Mouse (Mus musculus) erythroblast, embryonic 14.5 days (primary cell): ENCODE results near the gene 1110059G10Rik. TPM values are rescaled to one million over a fixed set of nuclear protein-coding genes. Genes with fewer than 3 reads are reported as not detected.

Experiments used
- H3K27me3 ChIP-seq: 2 replicates; pipeline ENCODE4 v1.6.1; 2012; ENCODE audit warnings: inconsistent platforms; ENCODE audit not compliant: control insufficient read depth
- H3K36me3 ChIP-seq: 2 replicates; pipeline ENCODE4 v1.6.1; 2012; ENCODE audit warnings: mild to moderate bottlenecking, inconsistent platforms; ENCODE audit not compliant: control insufficient read depth
- H3K4me1 ChIP-seq: 2 replicates; pipeline ENCODE4 v1.6.1; 2012; ENCODE audit warnings: inconsistent platforms; ENCODE audit not compliant: control insufficient read depth
- H3K4me3 ChIP-seq: replicated peaks from 2 replicates; pipeline ENCODE3; 2012; ENCODE audit warnings: moderate library complexity, mild to moderate bottlenecking, inconsistent platforms
- H3K9me3 ChIP-seq: 2 replicates; pipeline ENCODE4 v1.6.1; 2012; ENCODE audit warnings: low read length, inconsistent platforms, mixed read lengths; ENCODE audit not compliant: control insufficient read depth
- GATA1 ChIP-seq: IDR thresholded peaks from 2 replicates; pipeline ENCODE4 v1.6.1; 2012; ENCODE audit warnings: low read length, inconsistent platforms, mixed read lengths
- TAL1 ChIP-seq: IDR thresholded peaks from 3 replicates; pipeline ENCODE4 v1.6.1; 2012; ENCODE audit warnings: low read length, inconsistent platforms, mixed read lengths
- polyA plus RNA-seq: library from polyadenylated mRNA; stranded (reverse); fragments of >175 nt; gene quantifications from 2 replicates; pipeline ENCODE4 v1.2.3, GENCODE M21; 2012

Gene 1110059G10Rik
- 0.46 and 0.77 TPM in 2 replicates for polyA plus RNA-seq

GRCm38 (mm10) chr9:122950643-122951475 lies at the start of gene 1110059G10Rik, which contains the start of gene Kif15:
Gene 1110059G10Rik (minus strand): TSS chr9:122951000.
Gene Kif15 (plus strand): TSS chr9:122951046.
- peaks cover 30% of the 10 kb centered on the region for H3K4me1 ChIP-seq
- no peak for TF ChIP-seq GATA1
- no peak for TF ChIP-seq TAL1
- peak within 1 kb of the TSS; percentile 90 for H3K4me3 ChIP-seq
- H3K36me3 ChIP-seq, result peaks cover 63% of the 10 kb centered on the region
- no peaks in the 10 kb centered on the region for H3K27me3 ChIP-seq
- H3K9me3 ChIP-seq, result no peaks in the 10 kb centered on the region

- TF ChIP-seq TAL1 (no peak), GATA1 (no peak)
- H3K4me3 ChIP-seq, result no peak overlapping the region
- H3K27me3 ChIP-seq, result no peaks in the 10 kb centered on the region
- H3K36me3 ChIP-seq, result peaks cover 99% of the 10 kb centered on the region
- H3K9me3 ChIP-seq, result no peaks in the 10 kb centered on the region
- no peaks in the 10 kb centered on the region for H3K4me1 ChIP-seq
Observed at GRCm38 (mm10) chr9:122999193-122999586, 48.4 kb upstream of the 1110059G10Rik start.

- TF ChIP-seq TAL1 (no peak), GATA1 (no peak)
- Histone ChIP-seq H3K9me3 (no peaks in the 10 kb centered on the region), H3K4me3 (no peak overlapping the region), H3K4me1 (no peaks in the 10 kb centered on the region), H3K36me3 (peaks cover 99% of the 10 kb centered on the region), H3K27me3 (no peaks in the 10 kb centered on the region)
Observed at GRCm38 (mm10) chr9:122998406-122999192, 47.8 kb upstream of the 1110059G10Rik start.

DNA sequence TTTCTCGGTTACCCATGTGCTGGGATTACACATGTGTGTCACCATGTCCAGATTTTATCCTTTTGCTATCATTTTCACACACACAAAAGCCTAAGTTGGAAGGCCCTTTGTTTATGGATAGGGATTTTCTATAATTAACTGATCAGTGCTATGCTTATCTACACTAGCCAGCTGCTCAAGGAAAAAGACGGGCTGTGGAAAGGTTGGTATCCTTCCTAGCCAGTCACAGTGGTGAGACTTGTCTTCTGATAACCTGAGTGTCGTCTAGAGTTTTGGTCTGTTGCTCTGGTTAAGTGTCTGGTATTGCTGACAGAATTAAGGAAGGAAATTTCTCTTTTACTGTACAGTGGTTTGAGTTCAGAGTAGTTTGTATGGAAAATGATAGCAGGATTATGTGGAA lies 21.9 kb downstream of the 1110059G10Rik start:
- peaks cover 18% of the 10 kb centered on the region for H3K36me3 ChIP-seq
- TF ChIP-seq TAL1, result no peak
- no peak for TF ChIP-seq GATA1
- H3K9me3 ChIP-seq, result peaks cover 6% of the 10 kb centered on the region; the same call in 1 of the 2 replicates
- peaks cover 1% of the 10 kb centered on the region; the same call in 1 of the 2 replicates for H3K4me1 ChIP-seq
- H3K4me3 ChIP-seq, result no peak overlapping the region
- peaks cover 4% of the 10 kb centered on the region for H3K27me3 ChIP-seq

GRCm38 (mm10) chr9:122922936-122923381 lies 27.8 kb downstream of the 1110059G10Rik start, which contains the start of gene Zfp105:
Gene Zfp105 (plus strand): TSS chr9:122923072.
- peak within 1 kb of the TSS; percentile 62 for H3K4me3 ChIP-seq
- TF ChIP-seq TAL1 (no peak), GATA1 (no peak)
- H3K27me3 ChIP-seq, result peaks cover 45% of the 10 kb centered on the region
- peaks cover 7% of the 10 kb centered on the region for H3K36me3 ChIP-seq
- no peaks in the 10 kb centered on the region for H3K9me3 ChIP-seq
- H3K4me1 ChIP-seq, result peaks cover 6% of the 10 kb centered on the region

GRCm38 (mm10) chr9:122922436-122922835 lies 28.4 kb downstream of the 1110059G10Rik start:
- peaks cover 50% of the 10 kb centered on the region for H3K27me3 ChIP-seq
- H3K9me3 ChIP-seq, result no peaks in the 10 kb centered on the region
- H3K4me1 ChIP-seq, result peaks cover 6% of the 10 kb centered on the region
- TF ChIP-seq GATA1, result no peak
- TF ChIP-seq TAL1, result no peak
- H3K4me3 ChIP-seq, result peak overlapping the region; percentile 62
- peaks cover 6% of the 10 kb centered on the region for H3K36me3 ChIP-seq

DNA sequence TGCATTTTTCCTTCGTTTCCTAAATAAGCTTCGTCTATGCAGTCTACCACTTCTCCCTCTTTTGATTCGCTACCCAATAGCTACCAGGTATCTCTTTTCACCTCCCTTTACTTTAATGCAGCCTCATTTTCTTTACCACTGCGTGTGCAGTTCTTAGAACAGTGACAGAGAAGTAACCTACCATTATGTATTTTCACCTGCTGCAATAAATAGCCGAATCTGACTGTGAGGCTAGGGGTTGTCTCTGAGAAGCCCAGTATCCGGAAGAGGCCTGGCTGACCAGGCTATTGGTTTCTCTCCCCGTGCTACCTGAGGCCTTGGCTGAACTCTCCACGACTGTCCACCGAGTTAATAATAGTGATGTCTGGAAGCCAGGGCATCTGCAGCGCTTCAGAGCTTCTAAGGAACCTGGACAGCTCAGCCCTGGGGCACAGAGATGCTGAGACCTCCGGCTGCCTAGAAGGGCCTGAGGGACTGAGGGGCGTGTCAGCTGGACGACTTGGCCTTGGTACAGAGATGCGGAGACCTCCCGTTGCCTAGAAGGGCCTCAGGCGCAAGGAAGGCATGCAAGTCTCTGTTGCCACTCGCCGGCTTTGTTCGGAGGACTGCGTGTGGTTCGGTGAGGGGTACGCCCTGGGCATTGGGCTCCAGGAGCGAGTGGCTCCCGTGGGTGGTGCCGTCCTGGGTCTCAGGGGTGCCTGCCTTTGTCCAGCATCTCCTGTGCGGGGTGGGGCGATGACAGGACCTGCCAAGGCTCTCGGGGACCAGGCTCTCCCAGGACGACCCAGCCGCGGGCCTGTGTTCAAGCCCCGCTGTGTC lies 47.9 kb downstream of the 1110059G10Rik start:
- Histone ChIP-seq H3K27me3 (peaks cover 10% of the 10 kb centered on the region), H3K4me1 (no peaks in the 10 kb centered on the region), H3K4me3 (peak overlapping the region; percentile 36), H3K9me3 (peaks cover 5% of the 10 kb centered on the region), H3K36me3 (no peaks in the 10 kb centered on the region)
- TF ChIP-seq TAL1 (no peak), GATA1 (no peak)

GRCm38 (mm10) chr9:122901047-122901446 lies 49.8 kb downstream of the 1110059G10Rik start:
- peaks cover 6% of the 10 kb centered on the region for H3K9me3 ChIP-seq
- TF ChIP-seq TAL1 (no peak), GATA1 (no peak)
- no peaks in the 10 kb centered on the region for H3K36me3 ChIP-seq
- H3K4me3 ChIP-seq, result no peak overlapping the region
- H3K4me1 ChIP-seq, result no peaks in the 10 kb centered on the region
- H3K27me3 ChIP-seq, result peaks cover 10% of the 10 kb centered on the region

Other genes with a start within 250 kb of the 1110059G10Rik start
- gene Topaz1, start 203.7 kb downstream of the 1110059G10Rik start, polyA plus RNA-seq, result 0.12 TPM in 1 of 2 replicates, not detected in the other
- not detected in 2 replicates for gene Tcaim, start 145.5 kb downstream of the 1110059G10Rik start, polyA plus RNA-seq
- gene Gm35549, start 107.0 kb downstream of the 1110059G10Rik start, polyA plus RNA-seq, result not detected in 2 replicates
- gene Zfp445, start 85.0 kb downstream of the 1110059G10Rik start, polyA plus RNA-seq, result 0.45 and 0.46 TPM in 2 replicates
- not detected in 2 replicates for gene Zkscan7, start 65.3 kb downstream of the 1110059G10Rik start, polyA plus RNA-seq
- gene Zfp105, start 27.9 kb downstream of the 1110059G10Rik start, polyA plus RNA-seq, result not detected in 2 replicates
- gene Kif15, start within 50 bp of the 1110059G10Rik start, polyA plus RNA-seq, result 1.1 and 1.6 TPM in 2 replicates
- 0.04 and 0.30 TPM in 2 replicates for gene Tmem42, start 70.3 kb upstream of the 1110059G10Rik start, polyA plus RNA-seq
- 0.04 TPM in 1 of 2 replicates, not detected in the other for gene Tgm4, start 83.7 kb upstream of the 1110059G10Rik start, polyA plus RNA-seq
- 3.2 and 3.3 TPM in 2 replicates for gene Zdhhc3, start 162.2 kb upstream of the 1110059G10Rik start, polyA plus RNA-seq
- 0.53 and 0.86 TPM in 2 replicates for gene Exosc7, start 162.2 kb upstream of the 1110059G10Rik start, polyA plus RNA-seq
- gene Clec3b, start 199.9 kb upstream of the 1110059G10Rik start, polyA plus RNA-seq, result not detected in 2 replicates